Mouse (Mus musculus) lung, postnatal 4 days (tissue): ENCODE data around the gene Ccdc169.

Experiments
- DNase-seq, 2 experiments: peaks; one replicate each; pipeline ENCODE4 v3.0.0; 2021

The Ccdc169 gene

DNA sequence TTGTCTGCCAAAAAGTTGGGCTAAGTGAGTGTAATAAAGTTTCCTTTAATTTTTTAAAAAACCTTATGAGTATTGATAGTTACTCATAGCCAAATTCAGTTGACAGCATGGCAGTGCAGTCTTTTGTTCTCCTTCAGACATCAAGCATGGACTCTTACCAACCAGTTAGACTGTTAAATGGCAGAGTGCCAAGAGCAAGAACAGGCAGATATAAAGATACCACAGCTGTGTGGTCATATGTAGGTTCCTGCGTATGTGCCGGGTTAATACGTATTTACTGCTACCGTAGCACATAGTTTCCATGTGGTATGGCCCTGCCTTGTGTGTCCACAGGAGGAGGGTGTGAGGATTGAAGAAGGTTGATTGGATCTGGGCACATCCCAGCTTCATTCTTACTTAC, 14.1 kb upstream of the Ccdc169 start:
- DNase-seq = no peak

DNA sequence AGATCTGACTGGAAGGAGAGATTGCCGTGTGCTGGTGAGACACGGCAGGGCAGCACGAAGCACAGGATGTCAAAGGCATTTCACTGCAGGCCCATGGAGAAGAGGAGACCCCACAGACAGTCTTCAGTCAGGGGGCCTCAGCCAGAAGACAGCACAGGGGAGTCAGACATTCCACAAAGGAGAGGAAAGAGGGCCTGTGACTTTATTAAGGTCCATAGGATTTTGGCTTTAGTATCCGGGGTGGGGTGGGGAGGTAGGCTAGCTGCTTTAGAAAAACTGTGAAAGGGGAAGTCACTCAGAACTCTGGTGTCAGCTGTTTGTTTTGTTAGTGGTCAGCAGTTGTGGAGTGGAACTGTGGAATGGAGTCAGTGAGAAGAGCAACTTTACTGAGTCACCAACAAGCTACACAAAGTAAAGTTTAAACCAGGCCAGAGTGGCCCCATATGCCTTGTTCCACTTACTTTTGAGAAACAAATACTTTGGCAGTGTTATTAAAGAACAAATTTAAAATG, 7.9 kb upstream of the Ccdc169 start:
- no peak for DNase-seq

DNA sequence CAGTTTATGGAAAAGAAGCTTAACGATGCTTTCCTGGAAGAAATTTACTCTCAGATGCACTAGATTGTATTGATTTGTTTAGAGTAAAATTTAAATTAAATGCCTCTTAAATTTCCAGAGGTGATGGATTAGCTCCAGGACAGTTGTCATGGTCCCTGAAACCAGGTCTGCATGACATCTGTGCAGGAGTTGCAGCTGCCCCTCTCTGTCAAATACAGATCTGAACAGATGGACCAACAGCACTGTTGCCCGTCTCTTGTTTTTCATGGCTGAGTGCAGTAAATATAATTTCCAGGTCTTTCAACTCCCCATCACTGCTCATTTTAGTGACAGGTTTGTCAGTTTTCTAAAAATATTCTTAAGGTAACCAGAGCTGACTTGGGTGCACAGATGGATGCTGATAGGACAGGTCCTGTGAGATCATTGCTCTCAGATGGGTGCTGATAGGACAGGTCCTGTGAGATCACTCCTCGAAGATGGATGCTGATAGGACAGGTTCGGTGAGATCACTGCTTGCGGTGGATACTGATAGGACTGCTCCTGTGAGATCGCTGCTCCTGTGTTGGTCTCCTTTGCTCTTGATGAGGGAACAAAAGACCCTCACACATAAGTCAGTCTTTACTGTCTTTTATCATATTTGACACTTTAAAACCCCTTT, 5.4 kb upstream of the Ccdc169 start:
- no peak for DNase-seq

DNA sequence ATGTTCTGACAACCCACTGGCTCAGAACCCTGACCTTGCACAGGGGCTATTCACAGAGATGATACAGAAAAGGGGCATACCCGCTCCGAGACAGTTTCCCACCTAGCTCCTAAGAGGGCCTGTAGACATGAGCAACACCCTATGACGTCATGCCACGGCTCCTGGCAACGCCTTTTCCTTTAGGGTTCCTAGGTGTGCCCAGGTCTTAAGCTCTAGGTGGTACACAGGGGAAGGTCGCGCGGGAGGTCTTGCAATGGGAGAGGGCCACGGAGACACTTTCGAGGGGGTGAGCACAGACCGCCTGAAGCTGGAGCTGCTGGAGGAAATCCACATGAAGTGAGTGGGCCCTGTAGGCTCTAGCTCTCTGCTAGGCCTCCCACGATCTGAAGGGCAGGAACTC, 2.7 kb downstream of the Ccdc169 start:
- DNase-seq = no peak

DNA sequence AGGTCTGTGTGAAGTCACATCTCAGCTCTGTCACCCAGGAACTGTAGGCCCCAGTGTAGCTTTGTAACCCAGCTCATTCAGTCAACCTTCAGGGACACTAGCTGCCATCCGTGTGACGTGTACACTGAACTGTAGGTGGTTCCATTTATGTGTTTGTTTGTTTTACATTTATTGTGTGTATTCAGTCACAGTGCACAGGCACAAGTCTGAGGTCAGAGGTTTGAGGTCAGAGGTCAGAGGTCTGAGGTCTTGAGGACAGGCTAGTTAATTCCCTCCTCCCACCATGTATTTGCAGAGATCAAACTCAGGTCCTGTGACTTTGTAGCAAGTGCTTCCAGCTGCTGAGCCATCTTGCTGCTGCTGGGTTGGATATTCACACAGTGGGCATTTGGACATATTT, 4.3 kb downstream of the Ccdc169 start:
- no peak for DNase-seq

DNA sequence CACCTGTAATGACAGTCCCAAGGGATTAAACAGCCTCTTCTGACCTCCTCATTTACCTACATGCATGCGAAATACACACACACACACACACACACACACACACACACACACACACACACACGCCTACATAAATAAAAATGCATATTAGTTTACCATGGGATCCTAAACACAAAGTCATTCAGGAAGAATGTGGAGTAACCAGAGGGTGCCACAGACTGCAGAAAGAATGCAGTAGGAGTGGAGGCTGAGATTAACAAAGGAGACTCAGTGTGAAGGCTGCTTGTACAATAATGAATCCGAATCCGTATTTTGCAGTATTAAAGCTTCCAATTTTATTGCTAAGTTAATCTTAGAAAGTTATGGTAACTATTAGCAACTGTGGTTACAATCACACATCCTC, 7.8 kb downstream of the Ccdc169 start:
- DNase-seq = no peak

DNA sequence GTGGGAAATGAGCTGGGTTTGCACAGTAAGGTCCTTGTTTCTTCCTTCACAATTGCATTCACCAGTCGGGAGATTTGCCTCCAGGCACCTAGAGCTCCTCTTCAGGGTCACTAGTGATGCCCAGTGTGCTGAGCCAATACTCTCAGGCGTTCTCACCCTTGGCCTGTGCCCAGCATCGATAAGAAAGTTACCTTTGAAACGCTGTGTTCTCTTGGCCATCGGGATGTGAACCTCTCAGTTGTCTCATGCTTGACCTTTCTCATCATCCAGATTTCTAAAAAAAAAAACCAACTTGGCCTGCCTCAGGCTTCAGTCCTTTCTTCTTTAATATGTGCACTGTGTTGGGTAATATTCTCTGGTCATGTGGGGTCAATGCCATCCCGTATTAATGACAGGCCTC, 9.3 kb downstream of the Ccdc169 start:
- DNase-seq = no peak

DNA sequence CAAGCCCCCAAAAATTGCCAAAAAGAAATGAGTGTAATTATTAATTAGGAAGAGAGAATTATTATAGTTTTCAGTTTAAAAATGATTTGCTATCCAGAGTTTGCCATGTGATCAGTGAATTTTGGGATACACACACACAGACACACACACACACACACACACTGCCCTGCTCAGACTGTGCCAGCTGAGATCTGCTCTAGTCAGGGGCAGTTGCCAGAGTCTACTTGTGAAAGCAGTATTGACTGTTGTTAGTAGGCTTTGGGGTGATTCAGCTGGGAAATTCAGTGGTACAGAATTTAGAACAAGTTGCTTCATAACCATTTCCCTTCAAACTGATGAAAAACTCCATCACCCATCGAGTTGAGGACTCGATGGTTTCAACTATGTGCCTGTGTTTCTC, 10.0 kb downstream of the Ccdc169 start:
- no peak for DNase-seq

DNA sequence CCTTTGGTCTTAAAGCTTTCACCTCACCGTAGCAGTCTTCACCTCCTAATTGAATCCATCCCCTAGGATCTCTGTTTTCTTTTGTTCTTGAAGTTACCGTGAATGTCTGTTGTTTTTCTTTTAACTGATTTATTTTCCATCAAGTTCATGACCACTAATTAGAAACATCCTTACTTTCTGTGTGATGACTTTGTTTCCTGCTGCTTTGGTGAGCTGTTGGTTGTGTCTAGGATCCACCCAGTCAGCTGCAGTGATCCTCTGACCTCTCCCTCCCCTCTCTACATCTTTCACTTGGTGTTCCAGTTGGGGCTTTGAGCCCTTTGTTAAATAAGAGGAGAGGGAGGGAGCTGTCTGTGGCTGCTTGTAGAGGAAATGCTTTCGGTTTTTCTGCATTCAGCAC, 11.0 kb downstream of the Ccdc169 start:
- DNase-seq = no peak

DNA sequence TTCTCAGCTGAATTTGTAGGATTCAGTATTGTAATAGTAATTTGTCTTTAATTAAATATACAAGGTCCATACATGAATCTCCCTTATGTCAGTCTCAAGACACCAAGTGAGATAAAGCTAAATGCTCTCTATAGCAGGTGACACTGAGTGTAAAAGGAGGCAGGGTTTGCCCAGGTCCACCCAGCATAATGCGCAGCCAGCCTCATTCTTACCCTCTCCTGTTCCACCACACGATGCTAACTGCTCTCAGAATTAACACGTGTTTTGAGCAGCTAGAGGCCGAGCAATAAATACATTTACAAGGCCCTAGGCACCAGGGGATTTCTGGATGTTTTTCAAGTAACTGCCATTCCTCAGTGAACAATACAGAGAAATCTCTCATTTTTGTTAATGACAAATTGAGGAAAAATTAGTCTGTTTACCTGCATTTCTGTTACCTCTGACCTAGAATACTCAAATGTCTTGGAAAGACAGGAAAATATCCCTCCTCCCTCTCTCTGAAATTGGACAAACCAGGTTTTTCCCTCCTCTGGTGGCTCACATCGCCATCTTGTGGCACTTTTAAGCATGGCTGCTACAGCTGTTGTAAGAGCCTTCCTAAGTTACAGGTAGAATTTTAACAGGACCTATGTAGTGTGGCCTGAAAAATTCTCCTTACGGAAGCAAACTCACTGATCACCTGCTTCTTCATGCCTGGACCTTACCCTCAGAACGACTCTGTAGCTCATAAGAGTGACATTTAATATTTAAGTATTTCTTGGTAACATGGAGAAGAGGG, 14.7 kb downstream of the Ccdc169 start:
- peak in 1 of 2 experiments; percentile 49 for DNase-seq

DNA sequence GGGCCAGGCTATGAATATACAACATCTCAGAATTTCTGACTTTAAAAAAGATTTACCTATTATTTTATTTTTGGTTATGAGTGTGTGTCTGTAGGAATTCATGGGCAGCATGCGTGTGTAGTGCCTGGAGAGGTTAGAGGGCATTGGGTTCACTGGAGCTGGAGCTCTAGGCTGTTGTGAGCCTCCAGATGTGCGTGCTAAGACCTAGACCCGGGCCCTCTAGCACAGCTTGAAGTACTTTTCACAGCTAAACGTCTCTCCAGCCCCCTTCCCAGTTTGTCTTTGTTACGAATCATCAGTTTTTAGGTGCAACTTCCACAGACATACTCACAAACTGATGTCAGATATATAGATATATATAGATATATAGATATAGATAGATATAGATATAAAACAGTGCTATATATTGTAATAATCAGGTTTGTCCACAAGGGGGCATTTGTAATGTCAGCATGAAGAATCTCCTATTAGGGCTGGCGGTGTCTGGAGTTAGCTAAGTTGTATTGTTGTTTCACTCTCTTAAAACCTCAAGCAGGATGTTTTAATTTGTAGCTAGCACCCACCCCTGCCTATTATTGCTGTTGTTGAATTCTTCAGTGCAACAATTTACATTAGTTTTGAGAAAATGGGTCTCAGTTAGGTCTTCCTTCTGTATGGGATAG, 15.7 kb downstream of the Ccdc169 start:
- DNase-seq = no peak

DNA sequence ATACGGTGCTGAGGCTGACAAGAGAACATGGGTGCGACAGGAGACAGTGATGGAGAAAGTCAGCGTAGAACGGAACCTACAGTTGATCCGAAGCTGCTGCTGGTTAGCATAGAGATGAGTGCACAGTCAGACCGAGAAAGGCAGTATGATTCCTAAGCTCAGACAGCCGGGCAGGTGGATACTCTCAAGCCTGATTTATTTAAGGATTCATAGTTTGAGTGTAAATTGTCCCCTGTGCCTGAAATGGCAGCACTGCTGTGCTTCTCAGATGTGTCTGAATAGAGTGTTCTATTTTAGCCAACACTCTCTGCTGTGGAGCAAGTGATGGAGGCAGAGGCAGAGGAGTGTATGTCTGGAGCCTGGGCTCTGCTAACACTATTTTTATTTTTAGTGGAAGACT, 17.0 kb downstream of the Ccdc169 start:
- DNase-seq = no peak

DNA sequence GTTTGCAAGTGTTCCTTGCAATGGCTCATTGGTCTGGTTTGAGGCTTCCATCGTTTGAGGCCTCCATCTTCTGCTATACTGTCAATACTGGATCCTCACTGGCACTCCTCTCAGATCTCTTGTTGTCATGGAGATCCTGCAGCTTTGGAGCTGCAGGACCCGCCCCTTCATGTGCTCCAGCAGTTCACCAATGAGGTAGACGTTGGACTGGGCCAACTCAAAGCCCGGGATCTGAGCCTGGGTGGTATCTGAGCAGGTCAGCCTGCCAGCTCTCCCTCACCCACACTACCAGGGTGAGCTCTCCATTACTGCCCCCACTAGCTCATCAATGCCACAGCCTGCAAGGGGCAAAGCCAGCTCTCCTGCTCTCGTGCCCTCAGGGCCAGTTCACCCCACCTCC, 20.3 kb downstream of the Ccdc169 start:
- no peak for DNase-seq

DNA sequence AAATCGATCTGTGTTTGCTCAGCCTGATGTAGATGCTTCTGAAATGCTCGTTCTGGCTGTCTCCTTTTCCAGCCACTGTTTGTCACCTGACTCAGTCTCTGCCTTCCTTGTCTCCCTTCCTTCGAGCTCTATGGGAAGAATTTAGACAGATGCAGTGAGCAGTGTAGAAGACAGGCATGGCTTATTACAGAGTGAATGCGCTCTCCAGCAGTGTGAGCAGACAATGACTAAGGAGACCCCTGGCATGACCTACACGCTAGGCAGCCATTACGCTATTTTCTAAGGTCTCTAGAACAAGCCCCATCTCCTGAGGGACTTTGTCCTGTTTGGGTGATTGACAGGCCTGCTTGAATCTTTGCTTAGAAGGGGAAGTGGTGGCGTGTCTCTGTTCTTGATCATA, 24.0 kb downstream of the Ccdc169 start:
- no peak for DNase-seq

DNA sequence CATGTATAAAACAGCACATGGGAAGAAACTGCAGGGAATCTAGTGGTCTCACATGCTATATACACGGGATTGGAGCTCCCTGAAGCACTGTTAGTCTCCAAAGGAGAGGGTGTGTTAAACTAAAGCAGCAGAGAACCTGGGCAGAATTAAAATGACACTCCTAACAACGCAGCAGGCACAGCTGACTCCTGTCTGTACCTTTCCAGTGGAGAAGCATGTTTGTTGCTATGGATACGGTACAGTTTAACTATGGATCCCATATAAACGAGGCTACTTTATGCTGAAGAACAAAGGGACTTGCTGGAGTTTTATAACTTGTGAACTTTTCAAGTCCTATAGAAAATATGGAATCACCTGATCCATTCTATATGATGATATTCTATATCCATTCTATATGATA, 26.4 kb downstream of the Ccdc169 start:
- no peak for DNase-seq

DNA sequence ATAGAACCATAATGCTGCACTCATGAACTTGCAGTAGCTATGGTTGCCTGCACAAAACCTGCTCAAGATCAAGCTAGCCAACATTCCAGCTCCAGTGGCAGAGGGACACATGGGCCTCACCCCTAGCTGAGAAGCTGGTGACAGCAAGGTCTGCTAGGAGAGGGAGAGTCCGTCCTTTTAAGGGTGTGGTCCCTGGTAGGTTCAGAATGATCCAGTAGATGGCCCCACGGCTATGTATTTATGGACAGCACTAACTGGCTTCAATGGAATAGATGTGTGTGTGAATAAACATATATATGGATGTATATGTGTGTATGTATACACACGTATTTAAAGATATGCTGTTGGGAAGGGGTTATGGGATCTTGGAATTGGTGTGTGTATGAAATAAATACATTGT, 35.3 kb downstream of the Ccdc169 start:
- no peak for DNase-seq

DNA sequence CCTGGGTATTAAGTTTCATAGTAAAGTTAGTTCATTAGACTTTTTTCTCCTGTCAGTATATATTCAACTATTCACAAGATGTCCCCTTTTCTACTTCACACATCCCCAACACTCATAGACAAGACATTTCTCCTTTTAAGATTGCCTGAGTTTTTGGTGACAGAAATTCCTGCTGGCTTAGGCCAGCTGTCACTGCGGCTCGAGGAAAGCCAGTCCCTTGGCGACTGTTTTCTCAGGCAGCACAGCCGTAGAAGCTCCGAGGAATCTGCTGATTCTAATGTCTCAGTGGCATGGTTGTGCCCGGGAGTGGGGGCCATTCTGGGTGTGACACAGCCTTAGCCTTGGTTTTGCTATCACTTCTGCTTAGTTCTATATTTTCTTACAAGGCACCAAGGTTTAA, 40.1 kb downstream of the Ccdc169 start:
- DNase-seq = no peak

DNA sequence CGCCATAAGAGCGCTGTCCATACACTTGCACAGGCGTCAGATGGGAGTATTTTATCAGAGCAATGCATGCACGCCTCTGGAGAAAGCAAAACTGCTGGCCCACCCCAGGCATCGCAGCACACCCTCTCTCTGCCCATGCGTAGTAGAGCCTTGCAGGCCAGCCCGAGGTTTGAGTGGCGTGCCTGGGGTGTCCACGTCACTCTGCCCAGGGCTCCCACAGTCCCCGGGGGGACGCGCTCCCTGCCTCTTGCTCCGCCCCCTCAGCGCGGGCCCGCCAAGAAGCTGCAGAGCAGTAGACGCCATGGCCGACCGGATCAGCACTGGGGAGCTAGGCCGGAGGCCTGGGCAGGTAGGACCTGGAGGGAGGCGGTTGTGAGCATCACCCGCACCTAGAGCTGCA, 44.6 kb downstream of the Ccdc169 start, which contains the start of gene Sohlh2:
Gene Sohlh2 (plus strand): TSS at position 263 of the 400 bp plus-strand sequence.
- no peak for DNase-seq

DNA sequence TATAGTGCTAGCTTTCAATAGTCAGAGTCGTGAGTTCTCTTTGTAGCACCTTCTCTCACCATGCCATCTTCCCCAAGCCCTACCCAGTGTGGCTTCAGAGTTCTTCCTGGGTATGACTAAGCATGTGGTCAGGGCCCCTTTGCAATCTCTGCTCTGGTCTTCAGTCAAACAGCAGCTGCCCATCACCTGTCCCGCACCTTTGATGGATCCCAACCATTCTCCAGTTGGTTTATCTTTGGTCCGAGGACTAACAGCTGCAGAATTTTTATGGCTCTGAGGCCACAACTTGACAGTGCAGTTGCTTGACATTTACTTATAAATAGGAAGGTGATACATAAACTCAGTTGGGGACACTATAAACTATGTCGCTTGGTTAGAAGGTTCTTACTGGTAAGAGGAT, 54.5 kb downstream of the Ccdc169 start:
- DNase-seq = no peak

DNA sequence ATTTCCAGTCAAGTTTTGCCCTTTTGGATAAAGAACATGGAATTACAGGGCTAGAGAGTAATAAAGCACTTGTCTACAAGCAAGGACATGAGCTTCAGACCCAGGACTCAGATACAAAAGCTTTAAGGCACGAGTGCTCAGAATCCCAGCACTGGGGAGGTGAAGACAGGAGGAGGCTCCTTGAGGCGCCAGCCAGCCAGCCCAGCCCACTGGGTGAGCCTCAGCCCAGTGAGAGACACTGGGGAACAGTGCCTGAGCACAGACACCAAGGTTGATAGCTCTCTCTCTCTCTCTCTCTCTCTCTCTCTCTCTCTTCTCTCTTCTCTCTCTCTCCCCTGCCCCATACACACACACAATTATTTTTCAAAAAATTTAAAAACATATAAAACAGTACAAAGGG, 56.2 kb downstream of the Ccdc169 start:
- no peak for DNase-seq

DNA sequence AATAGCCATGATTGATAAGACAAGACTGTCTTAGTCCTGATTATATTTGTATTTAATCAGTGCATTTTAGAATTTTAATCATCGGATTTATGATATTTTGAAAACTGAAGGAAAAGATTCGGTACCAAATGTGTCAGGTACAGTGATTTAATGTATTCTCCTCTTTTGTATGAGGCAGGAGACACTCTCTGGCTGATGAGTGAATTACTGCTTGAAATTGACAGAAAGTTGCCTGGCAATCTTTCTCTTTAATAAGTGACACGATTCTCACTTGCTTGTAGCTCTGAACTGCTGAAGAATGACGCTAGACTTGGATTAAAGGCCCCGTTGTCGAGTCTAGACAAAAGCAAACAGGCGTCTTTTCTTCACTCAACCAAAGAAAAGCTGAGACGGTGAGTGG, 57.7 kb downstream of the Ccdc169 start:
- no peak for DNase-seq

DNA sequence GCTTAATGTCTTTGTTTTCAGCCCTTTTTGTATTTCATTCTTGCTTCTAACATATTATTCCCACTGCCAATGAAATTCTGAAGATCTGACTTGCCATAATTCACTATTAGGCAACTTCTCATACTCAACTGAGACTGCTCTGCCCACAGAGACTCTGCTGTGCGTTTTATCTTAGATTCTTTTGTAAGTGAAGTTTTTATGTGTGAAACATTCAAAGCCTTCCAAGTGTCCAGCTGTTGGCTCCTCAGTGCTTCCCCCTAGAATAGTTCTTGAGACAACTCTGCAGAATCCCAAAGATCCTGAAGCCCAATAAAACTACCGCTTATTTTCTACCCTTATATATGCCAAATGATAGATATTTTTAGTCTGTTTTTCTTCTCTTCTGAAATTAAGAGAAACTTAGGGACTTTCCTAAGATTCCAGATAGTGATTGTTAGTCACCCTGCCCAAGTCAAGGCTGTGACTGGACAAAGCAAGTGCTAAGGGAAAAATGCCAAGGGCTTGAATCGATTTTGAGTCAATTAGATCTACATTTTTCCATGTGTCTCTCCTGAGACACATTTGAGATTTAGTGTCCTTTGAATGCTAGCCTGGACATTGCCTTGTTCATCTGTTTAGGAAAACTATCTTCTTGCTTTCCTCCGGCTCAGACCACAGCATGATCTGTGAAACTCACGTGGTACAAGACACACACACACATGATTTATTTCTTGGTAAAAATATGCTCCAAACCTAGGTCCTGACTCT, 58.6 kb downstream of the Ccdc169 start:
- no peak for DNase-seq

DNA sequence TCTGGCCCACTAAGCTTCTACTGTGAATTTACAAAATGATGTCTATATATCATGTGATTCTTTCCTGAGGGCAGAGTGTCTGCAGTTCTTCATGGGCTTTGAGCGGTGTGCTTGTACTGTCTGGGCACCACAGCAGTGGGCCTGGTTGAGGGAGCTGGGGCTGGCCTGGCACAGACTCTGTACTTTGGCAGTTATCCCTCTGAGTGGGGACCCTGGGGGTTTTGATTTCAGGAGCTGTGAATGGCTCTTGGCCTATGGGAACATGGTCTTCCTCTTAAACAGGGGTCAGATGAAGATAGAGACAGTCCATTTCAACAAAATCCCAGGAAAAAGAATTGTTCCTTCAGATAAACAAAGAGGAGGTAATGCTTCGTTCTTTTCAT, 59.2 kb downstream of the Ccdc169 start:
- no peak for DNase-seq
